Mouse (Mus musculus) olfactory bulb, adult 2 months (tissue): ENCODE data around the gene Cep170b. TPM values are rescaled to one million over a fixed set of nuclear protein-coding genes. Genes with fewer than 3 reads are reported as not detected.

Source experiments
- H3K27ac ChIP-seq: fragments of 200-500 bp; 2 replicates; pipeline ENCODE4 v1.5.1; 2012; ENCODE audit warnings: low read depth, low read length; ENCODE audit not compliant: insufficient read depth
- H3K4me1 ChIP-seq: fragments of 200-500 bp; 2 replicates; pipeline ENCODE4 v1.6.1; 2012; ENCODE audit warnings: low read length; ENCODE audit not compliant: control insufficient read depth, insufficient read depth
- H3K4me3 ChIP-seq: fragments of 200-500 bp; 2 replicates; pipeline ENCODE4 v1.5.1; 2012; ENCODE audit warnings: mild to moderate bottlenecking, low read depth, low read length, moderate library complexity; ENCODE audit not compliant: insufficient read depth
- CTCF ChIP-seq: fragments of 200-500 bp; IDR thresholded peaks from 2 replicates; pipeline ENCODE4 v1.5.1; 2012; ENCODE audit warnings: low read depth, mild to moderate bottlenecking, low read length, moderate library complexity; ENCODE audit not compliant: insufficient read depth
- POLR2A ChIP-seq: fragments of 200-500 bp; IDR thresholded peaks from 2 replicates; pipeline ENCODE4 v1.6.1; 2012; ENCODE audit warnings: mild to moderate bottlenecking, low read depth, low read length, moderate library complexity; ENCODE audit not compliant: insufficient read depth
- WGBS: fragments of 180-500 bp; shearing (Covaris S2); methylation state at CpG from one replicate; pipeline ENCODE4 v1.1.7; 2018; 5-methylcytosine and 5-hydroxymethylcytosine counted together
- polyA plus RNA-seq: library from polyadenylated mRNA; stranded (reverse); fragments of >200 nt; gene quantifications from 2 replicates; pipeline ENCODE4 v1.2.4, GENCODE M21; 2012; ENCODE audit warnings: low replicate concordance; ENCODE audit not compliant: missing spikeins, insufficient read depth, insufficient read length

Gene Cep170b
- polyA plus RNA-seq, 1 experiment = not detected

DNA sequence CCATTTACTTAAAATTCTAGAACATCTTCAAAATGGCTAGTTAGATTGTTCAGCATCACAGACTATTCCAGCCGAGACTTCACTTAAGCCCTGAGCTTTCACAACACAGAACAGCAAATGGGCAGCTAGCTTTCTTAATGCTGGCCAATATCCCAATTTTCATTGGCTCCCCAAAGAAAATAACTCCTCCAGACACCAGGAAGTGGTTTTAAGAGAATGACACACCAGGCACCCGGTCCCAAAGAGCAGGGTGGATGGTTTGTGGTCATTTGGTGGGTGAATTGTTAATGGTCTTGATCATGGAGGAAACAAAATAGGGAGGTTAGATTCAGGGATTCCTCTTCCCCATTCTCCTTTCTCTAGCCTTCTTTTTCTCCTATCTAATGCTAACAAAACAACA is 32.1 kb downstream of the Cep170b start:
- Histone ChIP-seq H3K4me1 (peaks cover 6% of the 10 kb centered on the region), H3K4me3 (no peak overlapping the region), H3K27ac (no peak overlapping the region)
- no peak for TF ChIP-seq CTCF
- TF ChIP-seq POLR2A = no peak
- 46% methylated on average over 2 of the region's 2 CpGs for WGBS

DNA sequence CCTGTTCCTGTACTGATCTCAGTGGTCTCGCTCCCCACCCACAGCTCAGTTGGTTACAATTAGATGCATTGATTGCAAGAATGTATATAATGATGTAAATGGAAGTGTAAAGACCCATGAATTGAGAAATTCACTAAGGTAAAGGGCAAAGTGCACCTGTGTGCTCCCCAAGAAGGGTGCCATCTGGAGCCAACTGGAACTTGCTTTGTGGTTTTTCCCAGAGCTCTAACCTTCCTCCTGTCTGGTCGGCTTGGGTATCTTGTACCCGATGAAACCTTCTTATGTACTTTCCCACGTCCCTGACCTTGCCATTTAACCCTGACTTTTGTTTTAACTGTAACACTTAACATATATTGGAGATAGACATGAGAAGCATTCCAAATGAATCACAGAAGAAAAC is 35.6 kb downstream of the Cep170b start:
- 76% methylated on average over 4 of the region's 4 CpGs for WGBS
- Histone ChIP-seq H3K4me1 (peaks cover 5% of the 10 kb centered on the region; the same call in 1 of the 2 replicates), H3K4me3 (no peak overlapping the region), H3K27ac (no peak overlapping the region)
- TF ChIP-seq POLR2A (no peak), CTCF (no peak)

DNA sequence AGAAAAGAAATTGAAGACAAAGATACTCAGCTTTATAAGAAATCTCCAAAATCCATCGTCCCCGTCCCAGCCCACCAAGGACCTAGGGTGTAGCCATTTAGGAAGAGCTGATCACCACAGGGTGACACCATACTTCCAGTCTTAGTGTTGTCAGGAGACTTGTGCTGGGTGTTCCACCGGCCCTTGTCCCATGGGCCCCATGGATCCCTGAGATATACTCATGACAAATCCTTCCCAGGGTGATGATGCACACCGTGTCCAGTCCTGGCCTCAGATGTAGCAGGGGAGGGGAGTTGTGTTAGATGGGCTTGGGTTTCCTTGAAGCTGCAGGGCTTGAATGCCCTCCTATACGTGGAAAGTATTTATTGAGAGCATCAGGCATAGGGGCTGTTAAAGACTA is 37.6 kb downstream of the Cep170b start:
- Histone ChIP-seq H3K4me1 (no peaks in the 10 kb centered on the region), H3K27ac (no peak overlapping the region), H3K4me3 (no peak overlapping the region)
- 89% methylated on average over 5 of the region's 5 CpGs for WGBS
- TF ChIP-seq CTCF (no peak), POLR2A (no peak)

DNA sequence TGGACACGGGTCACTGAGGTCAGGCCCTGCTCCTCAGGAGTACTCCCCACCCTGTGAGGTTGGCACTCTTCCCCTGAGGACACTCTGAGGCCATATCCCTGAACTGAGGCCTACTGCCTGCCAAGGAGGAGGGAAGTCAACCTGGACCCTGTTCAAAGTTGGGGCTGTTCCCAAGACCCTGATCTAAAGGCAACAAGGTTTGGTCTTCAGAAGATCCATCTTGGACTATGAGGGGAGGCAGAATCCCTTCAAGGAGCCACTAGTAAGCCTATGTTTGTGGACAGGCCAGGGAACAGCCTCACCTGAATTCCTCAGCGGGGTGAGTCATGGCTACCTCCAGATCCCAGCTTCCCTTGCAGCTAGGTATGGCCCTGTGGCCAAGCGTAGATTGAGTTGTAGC is 39.2 kb downstream of the Cep170b start:
- 96% methylated on average over 3 of the region's 3 CpGs for WGBS
- H3K4me1 ChIP-seq = no peaks in the 10 kb centered on the region
- TF ChIP-seq CTCF = no peak
- no peak for TF ChIP-seq POLR2A
- H3K4me3 ChIP-seq = no peak overlapping the region
- H3K27ac ChIP-seq = no peak overlapping the region

DNA sequence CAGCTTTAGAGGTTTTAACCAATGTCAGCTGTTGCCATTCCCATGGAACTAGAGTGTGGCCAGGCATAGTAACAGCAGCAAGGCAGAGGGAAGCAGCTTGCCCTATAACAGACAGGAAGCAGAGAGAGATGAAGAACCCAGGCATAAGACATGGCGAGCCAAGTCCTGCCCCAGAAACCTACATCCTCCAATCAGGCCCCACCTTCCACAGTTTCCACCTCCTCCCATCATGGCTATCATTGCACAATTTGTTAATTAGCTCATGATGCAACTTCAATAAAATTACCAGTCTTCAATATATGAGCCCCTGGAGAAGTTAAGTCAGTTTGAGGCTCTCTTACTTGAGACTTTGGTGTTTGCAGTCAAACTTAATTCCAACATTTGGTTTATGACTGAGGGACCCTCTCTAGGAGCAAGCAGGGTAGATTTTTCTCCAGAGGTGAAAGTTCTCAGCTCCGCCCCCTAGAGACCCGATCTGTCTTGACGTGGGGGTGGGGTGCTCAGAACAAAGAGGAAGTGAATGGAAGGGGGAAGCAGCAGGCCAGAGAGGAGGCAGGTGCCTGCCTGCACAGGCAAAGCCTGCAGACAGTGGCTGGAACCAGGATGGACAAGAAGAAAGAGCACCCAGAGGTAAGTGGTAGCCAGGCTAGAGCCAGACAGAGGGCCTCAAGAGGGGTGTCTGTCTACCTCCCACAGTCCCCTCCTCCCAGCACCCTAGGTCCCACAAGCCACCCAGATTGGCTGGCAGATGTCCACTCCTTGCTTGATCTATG is 40.1 kb downstream of the Cep170b start, which contains the start of gene Pld4:
Pld4 (plus strand) TSS at position 502 of the 773 bp plus-strand sequence.
- WGBS = 49% methylated on average over 4 of the region's 4 CpGs
- no peak within 1 kb of the TSS for H3K4me3 ChIP-seq
- no peak within 1 kb of the TSS for H3K27ac ChIP-seq
- H3K4me1 ChIP-seq = no peaks in the 10 kb centered on the region
- TF ChIP-seq POLR2A (no peak), CTCF (no peak)

DNA sequence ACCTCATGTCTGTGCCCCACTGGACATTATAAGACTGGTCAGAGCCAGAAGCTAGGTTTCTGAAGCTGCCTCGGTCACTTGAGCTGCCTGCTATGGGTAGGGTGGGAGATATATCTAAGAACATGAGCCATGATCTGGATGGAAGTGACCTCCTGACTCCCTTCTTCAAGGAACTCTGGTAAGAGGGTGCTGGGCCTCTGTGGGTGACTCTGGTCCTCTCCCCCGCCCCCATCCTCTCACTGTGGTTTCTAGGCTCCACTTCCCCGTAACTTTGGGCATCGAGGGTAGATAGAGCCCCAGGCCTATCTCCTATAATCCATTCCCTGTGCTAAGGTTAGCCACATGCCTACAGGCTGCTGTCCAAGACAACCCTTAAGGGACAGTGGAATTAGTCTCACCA is 41.2 kb downstream of the Cep170b start:
- no peaks in the 10 kb centered on the region for H3K4me1 ChIP-seq
- no peak for TF ChIP-seq CTCF
- no peak for TF ChIP-seq POLR2A
- H3K27ac ChIP-seq = no peak overlapping the region
- 86% methylated on average over 4 of the region's 4 CpGs for WGBS
- H3K4me3 ChIP-seq = no peak overlapping the region

DNA sequence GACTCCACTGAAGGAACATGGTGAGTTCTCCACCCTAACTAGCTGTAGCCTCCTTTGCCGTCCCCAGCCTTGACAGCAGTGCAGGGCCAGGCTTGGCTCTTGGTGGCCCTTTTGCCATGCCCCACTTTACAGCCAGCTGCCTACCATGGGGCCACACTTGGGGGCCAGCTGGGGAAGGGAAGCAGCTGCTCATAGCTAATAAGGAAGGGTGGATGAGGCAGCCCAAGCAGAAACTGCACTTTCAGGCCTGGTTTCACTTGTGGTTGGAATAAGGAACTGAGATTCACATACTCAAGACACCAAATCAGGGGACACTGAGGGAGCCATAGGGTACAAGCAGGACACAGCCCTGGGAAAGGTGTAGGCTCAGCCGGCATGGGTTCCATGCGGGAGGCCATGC is 41.8 kb downstream of the Cep170b start:
- Histone ChIP-seq H3K4me1 (no peaks in the 10 kb centered on the region), H3K4me3 (no peak overlapping the region), H3K27ac (no peak overlapping the region)
- TF ChIP-seq CTCF (no peak), POLR2A (no peak)
- 89% methylated on average over 3 of the region's 3 CpGs for WGBS

DNA sequence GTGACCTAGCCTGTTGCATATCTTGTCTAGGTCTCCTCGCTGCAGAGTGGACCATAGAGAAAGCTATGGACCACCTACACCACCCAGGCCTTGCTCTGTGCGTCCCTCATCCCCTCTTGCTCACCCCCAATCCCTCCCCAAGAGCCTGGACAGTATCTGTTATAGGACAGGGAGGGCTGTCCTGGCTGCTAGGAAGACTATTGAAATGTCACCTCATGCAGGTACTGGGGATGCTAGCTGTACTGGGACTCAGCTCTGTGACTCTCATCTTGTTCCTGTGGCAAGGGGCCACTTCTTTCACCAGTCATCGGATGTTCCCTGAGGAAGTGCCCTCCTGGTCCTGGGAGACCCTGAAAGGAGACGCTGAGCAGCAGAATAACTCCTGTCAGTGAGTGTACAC is 42.9 kb downstream of the Cep170b start:
- no peaks in the 10 kb centered on the region for H3K4me1 ChIP-seq
- WGBS = 90% methylated on average over 4 of the region's 4 CpGs
- TF ChIP-seq CTCF (no peak), POLR2A (no peak)
- no peak overlapping the region for H3K27ac ChIP-seq
- H3K4me3 ChIP-seq = no peak overlapping the region

DNA sequence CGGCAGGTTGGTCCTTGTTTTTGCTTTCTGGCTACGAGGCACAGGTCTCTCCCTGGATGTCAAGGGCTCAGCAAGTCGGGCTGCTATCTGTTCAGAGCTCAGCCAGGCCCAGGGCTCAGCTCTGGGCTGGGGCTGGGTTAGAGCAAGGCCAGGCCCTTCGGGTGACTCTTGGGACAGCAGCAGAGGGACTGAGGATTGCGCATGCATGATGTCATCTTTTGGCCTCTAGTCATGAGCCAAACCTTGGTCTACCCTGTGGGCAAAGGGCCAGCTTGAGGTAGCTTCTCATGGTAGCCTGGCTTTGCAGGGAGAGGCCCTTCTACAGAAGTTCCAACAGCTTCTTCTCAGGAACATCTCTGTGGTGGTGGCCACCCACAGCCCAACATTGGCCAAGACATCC is 43.9 kb downstream of the Cep170b start:
- Histone ChIP-seq H3K4me3 (no peak overlapping the region), H3K4me1 (no peaks in the 10 kb centered on the region), H3K27ac (no peak overlapping the region)
- no peak for TF ChIP-seq CTCF
- TF ChIP-seq POLR2A = no peak
- WGBS = 90% methylated on average over 5 of the region's 5 CpGs
